9 mouse cellular contexts compared by ENCODE assay signal in genomic region chr6:124746654-124747632, GRCm38 (mm10). TPM values are rescaled to one million over a fixed set of nuclear protein-coding genes. Genes with fewer than 3 reads are reported as not detected.
DNase-seq lines count a peak whose midpoint lies in the region; ATAC-seq lines count a peak whose summit lies in the region.
"Had no signal": no experiment of that assay in that cellular context is flagged by ENCODE, and none has a peak within 500 bp of the region (broad histone marks: within the 10 kb centered on the region; RNA-seq: fewer than 3 reads in every experiment).

No protein-coding gene starts in this region.

- H3K27me3 ChIP-seq in heart, embryonic 13.5 days (replicated peaks): no peaks in the 10 kb centered on the region
- H3K27me3 ChIP-seq in hindbrain, embryonic 12.5 days: no peaks in the 10 kb centered on the region
- H3K27me3 ChIP-seq in midbrain, embryonic 12.5 days: no peaks in the 10 kb centered on the region

- H3K36me3 ChIP-seq in heart, embryonic 13.5 days: peaks cover 67% of the 10 kb centered on the region
- peaks cover 66% of the 10 kb centered on the region for H3K36me3 ChIP-seq in hindbrain, embryonic 12.5 days
- peaks cover 59% of the 10 kb centered on the region for H3K36me3 ChIP-seq in midbrain, embryonic 12.5 days

- 86% methylated on average over 7 of the region's 7 CpGs for WGBS in heart, embryonic 13.5 days
- 89% methylated on average over 7 of the region's 7 CpGs for WGBS in hindbrain, embryonic 12.5 days
- WGBS in midbrain, embryonic 12.5 days: 89% methylated on average over 7 of the region's 7 CpGs

- H3K9ac ChIP-seq in heart, embryonic 13.5 days: peak overlapping the region; percentile 96
- H3K9ac ChIP-seq in hindbrain, embryonic 12.5 days: peak overlapping the region; percentile 86
- peak overlapping the region; percentile 75 for H3K9ac ChIP-seq in midbrain, embryonic 12.5 days (replicated peaks)

- H3K9me3 ChIP-seq in heart, embryonic 13.5 days: no peaks in the 10 kb centered on the region
- H3K9me3 ChIP-seq in hindbrain, embryonic 12.5 days (replicated peaks): no peaks in the 10 kb centered on the region
- no peaks in the 10 kb centered on the region for H3K9me3 ChIP-seq in midbrain, embryonic 12.5 days

- peak overlapping the region; percentile 89 for H3K27ac ChIP-seq in heart, embryonic 13.5 days (replicated peaks)
- peak overlapping the region; percentile 92; the same call in 1 of the 2 replicates for H3K27ac ChIP-seq in hindbrain, embryonic 12.5 days
- H3K27ac ChIP-seq in midbrain, embryonic 12.5 days (replicated peaks): peak overlapping the region; percentile 82; the same call in 1 of the 2 replicates

- ATAC-seq in heart, embryonic 13.5 days (ENCODE audit: extremely low read depth, insufficient number of reproducible peaks, low FRiP score, low TSS enrichment): no peak
- ATAC-seq in hindbrain, embryonic 12.5 days (ENCODE audit: low FRiP score): peak; percentile 3; the same call in 1 of the 2 replicates
- ATAC-seq in midbrain, embryonic 12.5 days (ENCODE audit: low FRiP score, low read depth): no peak

- peaks cover 28% of the 10 kb centered on the region for H3K4me1 ChIP-seq in heart, embryonic 13.5 days
- H3K4me1 ChIP-seq in hindbrain, embryonic 12.5 days: peaks cover 24% of the 10 kb centered on the region
- H3K4me1 ChIP-seq in midbrain, embryonic 12.5 days: peaks cover 23% of the 10 kb centered on the region

- no peak for DNase-seq in heart, adult 9 months (ENCODE audit: low spot score in 2 of 2)
- peak; percentile 58 for DNase-seq in cerebellum, adult 9-10 months
- DNase-seq in spleen, postnatal 4 days (ENCODE audit: low spot score in 2 of 2): no peak
- no peak for DNase-seq in ovary, adult 18-20 months (ENCODE audit: low spot score)
- DNase-seq in adrenal gland, adult 2 months: no peak

- peak overlapping the region; percentile 98 for H3K4me2 ChIP-seq in heart, embryonic 13.5 days
- H3K4me2 ChIP-seq in hindbrain, embryonic 12.5 days (replicated peaks): peak overlapping the region; percentile 96
- peak overlapping the region; percentile 73 for H3K4me2 ChIP-seq in midbrain, embryonic 12.5 days (replicated peaks)

- peak overlapping the region; percentile 68 for H3K4me3 ChIP-seq in heart, embryonic 13.5 days
- peak overlapping the region; percentile 51 for H3K4me3 ChIP-seq in hindbrain, embryonic 12.5 days
- H3K4me3 ChIP-seq in midbrain, embryonic 12.5 days: no peak overlapping the region; the same call in 1 of the 2 replicates

RNA-seq across cellular contexts. Expression of gene Grcc10, which starts 5.8 kb away (rescaled TPM):
- 364 and 411 TPM in 2 replicates for polyA plus RNA-seq in heart, embryonic 13.5 days (2015; fragmentation: Nextera tagmentation; extraction: Ambion mirVana)
- polyA plus RNA-seq in hindbrain, embryonic 12.5 days (2016; fragmentation: Nextera tagmentation; extraction: Ambion mirVana): 519 and 565 TPM in 2 replicates
- 523 and 554 TPM in 2 replicates for polyA plus RNA-seq in midbrain, embryonic 12.5 days (2016; fragmentation: Nextera tagmentation; extraction: Ambion mirVana)
- 100 to 1,000 TPM; 357 to 360 TPM for total RNA-seq in adrenal gland, adult 2 months (2021)
- 233 and 246 TPM in 2 replicates for polyA plus RNA-seq in adrenal gland, adult 2 months (2012; rRNA removed)

RNA-seq across cellular contexts. Expression of gene Ptpn6, which starts 8.4 kb away (rescaled TPM):
- 5.3 and 5.6 TPM in 2 replicates for polyA plus RNA-seq in heart, embryonic 13.5 days (2015; fragmentation: Nextera tagmentation; extraction: Ambion mirVana)
- 5.6 TPM in 2 replicates for polyA plus RNA-seq in hindbrain, embryonic 12.5 days (2016; fragmentation: Nextera tagmentation; extraction: Ambion mirVana)
- polyA plus RNA-seq in midbrain, embryonic 12.5 days (2016; fragmentation: Nextera tagmentation; extraction: Ambion mirVana): 5.2 and 5.6 TPM in 2 replicates
- 10 to 100 TPM in 1 of 2 experiments, 1 to 10 TPM in 1; 6.5 to 11.2 TPM for total RNA-seq in adrenal gland, adult 2 months (2021)
- 6.1 and 6.8 TPM in 2 replicates for polyA plus RNA-seq in adrenal gland, adult 2 months (2012; rRNA removed)

RNA-seq across cellular contexts. Expression of gene Gm45234, which starts 8.9 kb away (rescaled TPM):
- polyA plus RNA-seq in heart, embryonic 13.5 days (2015; fragmentation: Nextera tagmentation; extraction: Ambion mirVana): not detected in 2 replicates
- not detected in 2 replicates for polyA plus RNA-seq in hindbrain, embryonic 12.5 days (2016; fragmentation: Nextera tagmentation; extraction: Ambion mirVana)
- polyA plus RNA-seq in midbrain, embryonic 12.5 days (2016; fragmentation: Nextera tagmentation; extraction: Ambion mirVana): not detected in 2 replicates
- total RNA-seq in adrenal gland, adult 2 months (2021): not detected
- polyA plus RNA-seq in adrenal gland, adult 2 months (2012; rRNA removed): not detected in 2 replicates
- polyA plus RNA-seq: spleen, adult 2 months had no signal

RNA-seq across cellular contexts. Expression of gene Atn1, which starts 9.4 kb away (rescaled TPM):
- polyA plus RNA-seq in heart, embryonic 13.5 days (2015; fragmentation: Nextera tagmentation; extraction: Ambion mirVana): 7.8 and 9.4 TPM in 2 replicates
- polyA plus RNA-seq in hindbrain, embryonic 12.5 days (2016; fragmentation: Nextera tagmentation; extraction: Ambion mirVana): 20.3 and 20.6 TPM in 2 replicates
- 15.6 and 18.0 TPM in 2 replicates for polyA plus RNA-seq in midbrain, embryonic 12.5 days (2016; fragmentation: Nextera tagmentation; extraction: Ambion mirVana)
- 10 to 100 TPM; 76.8 to 86.3 TPM for total RNA-seq in adrenal gland, adult 2 months (2021)
- polyA plus RNA-seq in adrenal gland, adult 2 months (2012; rRNA removed): 73.3 and 110 TPM in 2 replicates

RNA-seq across cellular contexts. Expression of gene Eno2, which starts 22.5 kb away (rescaled TPM):
- polyA plus RNA-seq in heart, embryonic 13.5 days (2015; fragmentation: Nextera tagmentation; extraction: Ambion mirVana): 4.6 and 4.9 TPM in 2 replicates
- 18.7 and 19.6 TPM in 2 replicates for polyA plus RNA-seq in hindbrain, embryonic 12.5 days (2016; fragmentation: Nextera tagmentation; extraction: Ambion mirVana)
- polyA plus RNA-seq in midbrain, embryonic 12.5 days (2016; fragmentation: Nextera tagmentation; extraction: Ambion mirVana): 9.0 and 9.4 TPM in 2 replicates
- total RNA-seq in adrenal gland, adult 2 months (2021): 10 to 100 TPM; 12.4 to 35.9 TPM
- polyA plus RNA-seq in adrenal gland, adult 2 months (2012; rRNA removed): 8.3 and 16.5 TPM in 2 replicates
